Mouse (Mus musculus) kidney, adult 2 months (tissue): ENCODE measurements around the gene Tmem262. TPM values are rescaled to one million over a fixed set of nuclear protein-coding genes. Genes with fewer than 3 reads are reported as not detected.

Experiments
- DNase-seq: peaks from one replicate; pipeline ENCODE4 v3.0.0; 2021
- H3K27ac ChIP-seq: fragments of 200-500 bp; 2 replicates; pipeline ENCODE4 v1.5.1; 2012; ENCODE audit warnings: low read depth, low read length, control low read depth, inconsistent platforms; ENCODE audit not compliant: insufficient read depth
- H3K27me3 ChIP-seq: fragments of 200-500 bp; replicated peaks from 2 replicates; pipeline ENCODE4 v1.6.1; 2012; ENCODE audit warnings: mild to moderate bottlenecking, moderate library complexity, low read length, inconsistent platforms; ENCODE audit not compliant: control insufficient read depth, insufficient read depth
- H3K36me3 ChIP-seq: fragments of 200-500 bp; 2 replicates; pipeline ENCODE4 v1.6.1; 2012; ENCODE audit warnings: mild to moderate bottlenecking, moderate library complexity, low read length, inconsistent platforms; ENCODE audit not compliant: control insufficient read depth, insufficient read depth
- H3K4me1 ChIP-seq: fragments of 200-500 bp; 2 replicates; pipeline ENCODE4 v1.6.1; 2011; ENCODE audit warnings: low read length; ENCODE audit not compliant: control insufficient read depth, insufficient read depth
- H3K4me3 ChIP-seq: fragments of 200-500 bp; 2 replicates; pipeline ENCODE4 v1.5.1; 2011; ENCODE audit warnings: mild to moderate bottlenecking, low read depth, low read length, control low read depth; ENCODE audit not compliant: insufficient read depth
- CTCF ChIP-seq: fragments of 200-500 bp; conservative IDR thresholded peaks from 2 replicates; pipeline ENCODE4 v1.5.1; 2011; ENCODE audit warnings: low read depth, mild to moderate bottlenecking, control low read depth, low read length, moderate library complexity, mixed read lengths; ENCODE audit not compliant: insufficient read depth, insufficient read length
- POLR2A ChIP-seq: fragments of 200-500 bp; IDR thresholded peaks from one replicate; pipeline ENCODE4 v1.6.1; 2011; ENCODE audit warnings: low read depth, low read length, control low read depth
- WGBS: fragments of 180-500 bp; shearing (Covaris S2); methylation state at CpG from one replicate; pipeline ENCODE4 v1.1.7; 2018; 5-methylcytosine and 5-hydroxymethylcytosine counted together
- polyA plus RNA-seq: library from polyadenylated mRNA; depleted of rRNA; stranded (reverse); fragments of >200 nt; gene quantifications from 2 replicates; pipeline ENCODE4 v1.2.3, GENCODE M21; 2012

The Tmem262 gene
- polyA plus RNA-seq, 1 experiment = 0.58 TPM

- H3K27ac ChIP-seq = no peak within 1 kb of the TSS
Observed at GRCm38 (mm10) chr19:6084478-6085248, 4.8 kb downstream of the Tmem262 start, which contains the start of the genes Zfpl1 and Cdca5. Zfpl1 (minus strand) TSS chr19:6084956. Cdca5 (plus strand) TSS chr19:6084983.

GRCm38 (mm10) chr19:6085417-6085879 is 5.6 kb downstream of the Tmem262 start:
- DNase-seq = peak; percentile 68
- H3K36me3 ChIP-seq = no peaks in the 10 kb centered on the region
- no peak for TF ChIP-seq CTCF
- TF ChIP-seq POLR2A = no peak
- H3K27ac ChIP-seq = no peak overlapping the region
- no peaks in the 10 kb centered on the region for H3K27me3 ChIP-seq
- WGBS = under 1% methylated on average over 17 of the region's 17 CpGs
- peak overlapping the region; percentile 44 for H3K4me3 ChIP-seq
- H3K4me1 ChIP-seq = no peaks in the 10 kb centered on the region; the same call in 1 of the 2 replicates

More at GRCm38 (mm10) chr19:6084478-6085248, 4.8 kb downstream of the Tmem262 start, which contains the start of the genes Zfpl1 and Cdca5:
- Histone ChIP-seq H3K36me3 (no peaks in the 10 kb centered on the region), H3K4me1 (no peaks in the 10 kb centered on the region; the same call in 1 of the 2 replicates), H3K27me3 (no peaks in the 10 kb centered on the region), H3K4me3 (peak within 1 kb of the TSS; percentile 66)
- DNase-seq = peak; percentile 98
- under 1% methylated on average over 58 of the region's 58 CpGs for WGBS
- TF ChIP-seq CTCF (no peak), POLR2A (peak; percentile 58)

GRCm38 (mm10) chr19:6088841-6089240 is 9.0 kb downstream of the Tmem262 start:
- no peak overlapping the region for H3K4me3 ChIP-seq
- H3K36me3 ChIP-seq = no peaks in the 10 kb centered on the region
- H3K27ac ChIP-seq = no peak overlapping the region
- no peaks in the 10 kb centered on the region; the same call in 1 of the 2 replicates for H3K4me1 ChIP-seq
- no peaks in the 10 kb centered on the region for H3K27me3 ChIP-seq
- DNase-seq = no peak
- WGBS = 90% methylated on average over 13 of the region's 13 CpGs
- TF ChIP-seq CTCF (no peak), POLR2A (no peak)

GRCm38 (mm10) chr19:6094119-6094518 is 14.3 kb downstream of the Tmem262 start, which contains the start of gene AC131692.1:
AC131692.1 (plus strand) TSS chr19:6094419.
- TF ChIP-seq POLR2A (no peak), CTCF (no peak)
- H3K27me3 ChIP-seq = no peaks in the 10 kb centered on the region
- DNase-seq = no peak
- no peak within 1 kb of the TSS for H3K27ac ChIP-seq
- no peak within 1 kb of the TSS for H3K4me3 ChIP-seq
- no peaks in the 10 kb centered on the region for H3K4me1 ChIP-seq
- H3K36me3 ChIP-seq = no peaks in the 10 kb centered on the region
- WGBS = 92% methylated on average over 7 of the region's 7 CpGs

GRCm38 (mm10) chr19:6097847-6098246 is 18.0 kb downstream of the Tmem262 start:
- no peak overlapping the region for H3K27ac ChIP-seq
- WGBS = 86% methylated on average over 3 of the region's 3 CpGs
- no peaks in the 10 kb centered on the region for H3K36me3 ChIP-seq
- TF ChIP-seq POLR2A = no peak
- no peak for TF ChIP-seq CTCF
- no peaks in the 10 kb centered on the region for H3K27me3 ChIP-seq
- DNase-seq = peak; percentile 19
- no peaks in the 10 kb centered on the region for H3K4me1 ChIP-seq
- H3K4me3 ChIP-seq = no peak overlapping the region

GRCm38 (mm10) chr19:6101186-6101585 is 21.4 kb downstream of the Tmem262 start:
- H3K27ac ChIP-seq = no peak overlapping the region
- H3K27me3 ChIP-seq = no peaks in the 10 kb centered on the region
- TF ChIP-seq CTCF (no peak), POLR2A (no peak)
- 70% methylated on average over 6 of the region's 6 CpGs for WGBS
- no peak for DNase-seq
- H3K4me3 ChIP-seq = no peak overlapping the region
- no peaks in the 10 kb centered on the region for H3K36me3 ChIP-seq
- no peaks in the 10 kb centered on the region for H3K4me1 ChIP-seq

- Histone ChIP-seq H3K27ac (no peak overlapping the region), H3K4me1 (no peaks in the 10 kb centered on the region), H3K4me3 (no peak overlapping the region), H3K27me3 (no peaks in the 10 kb centered on the region), H3K36me3 (no peaks in the 10 kb centered on the region)
- 71% methylated on average over 6 of the region's 6 CpGs for WGBS
- no peak for DNase-seq
- no peak for TF ChIP-seq CTCF
- no peak for TF ChIP-seq POLR2A
Observed at GRCm38 (mm10) chr19:6102169-6102853, 22.5 kb downstream of the Tmem262 start.
